Mouse (Mus musculus) C2C12 (cell line): ENCODE results near the gene Kif1c. TPM values are rescaled to one million over a fixed set of nuclear protein-coding genes. Genes with fewer than 3 reads are reported as not detected.

ENCODE experiments used
- H3K27me3 ChIP-seq: one replicate; pipeline ENCODE4 v1.6.1; 2011; ENCODE audit not compliant: control insufficient read depth, insufficient read depth, insufficient read length
- H3K36me3 ChIP-seq: one replicate; pipeline ENCODE4 v1.6.1; 2011; ENCODE audit not compliant: control insufficient read depth, insufficient read depth
- H3K4me3 ChIP-seq: one replicate; pipeline ENCODE4 v1.5.1; 2011; ENCODE audit warnings: mild to moderate bottlenecking, control low read depth; ENCODE audit not compliant: poor library complexity, insufficient read depth, severe bottlenecking
- H3K79me2 ChIP-seq: one replicate; pipeline ENCODE4 v1.6.1; 2011; ENCODE audit not compliant: control insufficient read depth, insufficient read depth
- H3K79me3 ChIP-seq: one replicate; pipeline ENCODE4 v1.6.1; 2011; ENCODE audit warnings: low read depth, control low read depth
- H3ac ChIP-seq: one replicate; pipeline ENCODE3; 2011; ENCODE audit warnings: low read depth; ENCODE audit not compliant: control insufficient read depth, insufficient read length
- CEBPB ChIP-seq: IDR thresholded peaks from one replicate; pipeline ENCODE4 v1.6.1; 2011; ENCODE audit warnings: low read depth, mild to moderate bottlenecking, control low read depth, moderate library complexity
- CTCF ChIP-seq: IDR thresholded peaks from one replicate; pipeline ENCODE4 v1.5.1; 2011; ENCODE audit not compliant: control insufficient read depth, insufficient read depth, insufficient read length
- FOSL1 ChIP-seq: IDR thresholded peaks from one replicate; pipeline ENCODE4 v1.8.0; 2011; ENCODE audit warnings: mild to moderate bottlenecking, low read length; ENCODE audit not compliant: poor library complexity, insufficient read depth, severe bottlenecking
- MAX ChIP-seq: IDR thresholded peaks from one replicate; pipeline ENCODE4 v1.6.1; 2011; ENCODE audit warnings: mild to moderate bottlenecking, control low read depth
- MYOD1 ChIP-seq: IDR thresholded peaks from one replicate; pipeline ENCODE4 v1.6.1; 2011; ENCODE audit warnings: low read depth; ENCODE audit not compliant: control insufficient read depth, insufficient read length
- MYOG ChIP-seq: IDR thresholded peaks from one replicate; pipeline ENCODE4 v1.6.1; 2011; ENCODE audit not compliant: control insufficient read depth, insufficient read length; ENCODE audit errors: extremely low read depth
- USF1 ChIP-seq: IDR thresholded peaks from one replicate; pipeline ENCODE4 v1.6.1; 2011; ENCODE audit warnings: low read depth, mild to moderate bottlenecking, control low read depth, moderate library complexity
- polyA plus RNA-seq: library from polyadenylated mRNA; unstranded; fragments of >200 nt; fragmentation: generic; extraction: Trizol; gene quantifications from one replicate; pipeline ENCODE4 v1.2.1, GENCODE M21; 2012; ENCODE audit warnings: missing spikeins

Gene Kif1c
- polyA plus RNA-seq, 1 experiment = 99.8 TPM

GRCm38 (mm10) chr11:70762641-70763040, 62.3 kb downstream of the Kif1c start:
- no peaks in the 10 kb centered on the region for H3K27me3 ChIP-seq
- H3K79me3 ChIP-seq = no peaks in the 10 kb centered on the region
- TF ChIP-seq MYOD1 (no peak), CTCF (no peak), CEBPB (no peak)
- no peaks in the 10 kb centered on the region for H3K79me2 ChIP-seq
- no peaks in the 10 kb centered on the region for H3K36me3 ChIP-seq
- H3ac ChIP-seq = no peak overlapping the region
- no peak overlapping the region for H3K4me3 ChIP-seq

- Histone ChIP-seq H3K79me3 (no peaks in the 10 kb centered on the region), H3K4me3 (no peak overlapping the region), H3K27me3 (no peaks in the 10 kb centered on the region), H3K36me3 (no peaks in the 10 kb centered on the region), H3K79me2 (no peaks in the 10 kb centered on the region), H3ac (no peak overlapping the region)
- TF ChIP-seq MYOD1 (no peak), USF1 (no peak), MYOG (no peak), CEBPB (no peak), CTCF (no peak), FOSL1 (no peak), MAX (no peak)
Observed at GRCm38 (mm10) chr11:70763582-70763935, 63.2 kb downstream of the Kif1c start.

- no peaks in the 10 kb centered on the region for H3K36me3 ChIP-seq
- peak within 1 kb of the TSS; percentile 39 for H3K4me3 ChIP-seq
- TF ChIP-seq MYOG (no peak), MYOD1 (peak; percentile 98), MAX (peak; percentile 68)
- H3K79me2 ChIP-seq = no peaks in the 10 kb centered on the region
- H3ac ChIP-seq = peak within 1 kb of the TSS; percentile 59
- H3K79me3 ChIP-seq = no peaks in the 10 kb centered on the region
- H3K27me3 ChIP-seq = no peaks in the 10 kb centered on the region
Observed at GRCm38 (mm10) chr11:70763936-70764808, 63.8 kb downstream of the Kif1c start, which contains the start of gene Zfp3. Gene Zfp3 (plus strand): TSS chr11:70764209.

- H3K79me2 ChIP-seq = no peaks in the 10 kb centered on the region
- H3K79me3 ChIP-seq = no peaks in the 10 kb centered on the region
- H3K36me3 ChIP-seq = no peaks in the 10 kb centered on the region
- no peak overlapping the region for H3ac ChIP-seq
- H3K4me3 ChIP-seq = no peak overlapping the region
- TF ChIP-seq MYOD1 = no peak
- TF ChIP-seq MAX = no peak
- TF ChIP-seq CEBPB = no peak
- no peak for TF ChIP-seq MYOG
- TF ChIP-seq FOSL1 = no peak
- TF ChIP-seq CTCF = no peak
- no peak for TF ChIP-seq USF1
- no peaks in the 10 kb centered on the region for H3K27me3 ChIP-seq
Observed at GRCm38 (mm10) chr11:70765776-70766445, 65.6 kb downstream of the Kif1c start.

GRCm38 (mm10) chr11:70770804-70771203, 70.5 kb downstream of the Kif1c start:
- Histone ChIP-seq H3ac (no peak overlapping the region), H3K36me3 (no peaks in the 10 kb centered on the region), H3K79me3 (no peaks in the 10 kb centered on the region), H3K79me2 (no peaks in the 10 kb centered on the region), H3K4me3 (no peak overlapping the region), H3K27me3 (no peaks in the 10 kb centered on the region)
- no peak for TF ChIP-seq CTCF
- TF ChIP-seq MYOD1 = no peak
- no peak for TF ChIP-seq USF1
- no peak for TF ChIP-seq CEBPB
- TF ChIP-seq FOSL1 = no peak
- TF ChIP-seq MYOG = no peak
- TF ChIP-seq MAX = no peak

- H3ac ChIP-seq = no peak overlapping the region
- no peaks in the 10 kb centered on the region for H3K79me2 ChIP-seq
- TF ChIP-seq CTCF (peak; percentile 87), MYOG (no peak)
- H3K36me3 ChIP-seq = no peaks in the 10 kb centered on the region
- no peak overlapping the region for H3K4me3 ChIP-seq
- H3K27me3 ChIP-seq = no peaks in the 10 kb centered on the region
- no peaks in the 10 kb centered on the region for H3K79me3 ChIP-seq
Observed at GRCm38 (mm10) chr11:70776830-70777571, 76.7 kb downstream of the Kif1c start.
